Mouse (Mus musculus): ENCODE results near the gene Pdzd9. TPM values are rescaled to one million over a fixed set of nuclear protein-coding genes. Genes with fewer than 3 reads are reported as not detected.

Gene Pdzd9
- total RNA-seq, 2 experiments from 2014 or later: not detected

- no peak overlapping the region for H3K27ac ChIP-seq
- no peak for DNase-seq
- H3K4me3 ChIP-seq: no peak overlapping the region
- intact Hi-C loops (cut with DNase I): no loop called here
- no peak for TF ChIP-seq CTCF (IDR thresholded peaks at IDR 0.05)
These were observed 11.9 kb upstream of the Pdzd9 start for GRCm38 (mm10) chr7:120682002-120682401.

GRCm38 (mm10) chr7:120679023-120679422, 8.9 kb upstream of the Pdzd9 start:
- H3K27ac ChIP-seq: peak overlapping the region; percentile 95
- peak overlapping the region; percentile 96 for H3K4me3 ChIP-seq
- intact Hi-C loops (cut with DNase I): loop anchor here (10.0 kb wide), 1 partner anchor 236 kb away; the partner anchor contains the start of gene Polr3e
- no peak for TF ChIP-seq CTCF (IDR thresholded peaks at IDR 0.05)
- no peak for DNase-seq

- intact Hi-C loops (cut with DNase I): loop anchor here (2.0 to 10.0 kb wide), 2 partner anchors 49 to 237 kb away; partner anchors contain the start of gene Polr3e
- DNase-seq: peak; percentile 71
- H3K4me3 ChIP-seq: peak overlapping the region; percentile 96
- TF ChIP-seq CTCF (IDR thresholded peaks at IDR 0.05): no peak
- H3K27ac ChIP-seq: peak overlapping the region; percentile 95
These were observed 7.8 kb upstream of the Pdzd9 start for GRCm38 (mm10) chr7:120677764-120678531.

- intact Hi-C loops (cut with DNase I): loop anchor here (2.0 to 10.0 kb wide), 2 partner anchors 50 to 238 kb away; partner anchors contain the start of gene Polr3e
- no peak for TF ChIP-seq CTCF (IDR thresholded peaks at IDR 0.05)
- DNase-seq: peak; percentile 87
- Histone ChIP-seq H3K27ac (peak within 1 kb of the TSS; percentile 95), H3K4me3 (peak within 1 kb of the TSS; percentile 96)
These were observed 7.0 kb upstream of the Pdzd9 start, which contains the start of gene Mosmo for GRCm38 (mm10) chr7:120677001-120677643. Gene Mosmo (plus strand): TSS chr7:120677618.

GRCm38 (mm10) chr7:120671271-120671670, 1.1 kb upstream of the Pdzd9 start:
- H3K27ac ChIP-seq: no peak overlapping the region
- no peak for TF ChIP-seq CTCF (IDR thresholded peaks at IDR 0.05)
- no peak for DNase-seq
- intact Hi-C loops (cut with DNase I): loop anchor here (10.0 kb wide), 1 partner anchor 244 kb away; the partner anchor contains the start of gene Polr3e
- H3K4me3 ChIP-seq: no peak overlapping the region

GRCm38 (mm10) chr7:120662079-120662478, 8.1 kb downstream of the Pdzd9 start:
- no peak overlapping the region for H3K4me3 ChIP-seq
- no peak overlapping the region for H3K27ac ChIP-seq
- no peak for TF ChIP-seq CTCF (IDR thresholded peaks at IDR 0.05)
- intact Hi-C loops (cut with DNase I): no loop called here
- DNase-seq: no peak

- TF ChIP-seq CTCF (IDR thresholded peaks at IDR 0.05): no peak
- Histone ChIP-seq H3K4me3 (no peak overlapping the region), H3K27ac (no peak overlapping the region)
- DNase-seq: no peak
- intact Hi-C loops (cut with DNase I): no loop called here
These were observed 22.3 kb downstream of the Pdzd9 start for GRCm38 (mm10) chr7:120647849-120648248.

GRCm38 (mm10) chr7:120643217-120643616, 26.9 kb downstream of the Pdzd9 start:
- Histone ChIP-seq H3K4me3 (no peak overlapping the region), H3K27ac (no peak overlapping the region)
- no peak for DNase-seq
- peak; percentile 31 for TF ChIP-seq CTCF (IDR thresholded peaks at IDR 0.05)
- intact Hi-C loops (cut with DNase I): no loop called here

GRCm38 (mm10) chr7:120635821-120636220, 34.3 kb downstream of the Pdzd9 start:
- no peak for DNase-seq
- H3K4me3 ChIP-seq: peak overlapping the region; percentile 90
- TF ChIP-seq CTCF (IDR thresholded peaks at IDR 0.05): no peak
- H3K27ac ChIP-seq: peak overlapping the region; percentile 99
- intact Hi-C loops (cut with DNase I): loop anchor here (5.0 kb wide), 1 partner anchor 281 kb away; the partner anchor contains the start of gene Polr3e

- DNase-seq: no peak
- TF ChIP-seq CTCF (IDR thresholded peaks at IDR 0.05): no peak
- intact Hi-C loops (cut with DNase I): loop anchor here (5.0 kb wide), 1 partner anchor 282 kb away; the partner anchor contains the start of gene Polr3e
These were observed 34.8 kb downstream of the Pdzd9 start for GRCm38 (mm10) chr7:120635362-120635781.

GRCm38 (mm10) chr7:120634711-120635361, 35.3 kb downstream of the Pdzd9 start, which contains the start of gene Uqcrc2:
Gene Uqcrc2 (plus strand): TSS chr7:120635176.
- intact Hi-C loops (cut with DNase I): loop anchor here (5.0 kb wide), 2 partner anchors 282 to 843 kb away; partner anchors contain the start of genes Eri2, Polr3e and Rexo5
- peak; percentile 67 for TF ChIP-seq CTCF (IDR thresholded peaks at IDR 0.05)

More at GRCm38 (mm10) chr7:120635362-120635781, 34.8 kb downstream of the Pdzd9 start:
- Histone ChIP-seq H3K4me3 (peak overlapping the region; percentile 90), H3K27ac (peak overlapping the region; percentile 99)

GRCm38 (mm10) chr7:120634301-120634700, 35.8 kb downstream of the Pdzd9 start:
- no peak for DNase-seq
- TF ChIP-seq CTCF (IDR thresholded peaks at IDR 0.05): no peak
- intact Hi-C loops (cut with DNase I): loop anchor here (5.0 kb wide), 1 partner anchor 842 kb away; the partner anchor contains the start of genes Eri2 and Rexo5
- Histone ChIP-seq H3K4me3 (peak overlapping the region; percentile 90), H3K27ac (peak overlapping the region; percentile 99)

More at GRCm38 (mm10) chr7:120634711-120635361, 35.3 kb downstream of the Pdzd9 start, which contains the start of gene Uqcrc2:
- Histone ChIP-seq H3K4me3 (peak within 1 kb of the TSS; percentile 90), H3K27ac (peak within 1 kb of the TSS; percentile 99)
- DNase-seq: peak; percentile 91

All from gastrocnemius, adult 2 months (tissue).